Mouse (Mus musculus) c-Kit-positive CD71-positive TER-119-negative erythroid progenitor cells, embryonic 14.5 days (primary cell): ENCODE measurements around the gene Gm1043.

Experiments
- DNase-seq: peaks from one replicate; pipeline ENCODE4 v3.0.0-alpha.2; 2013; ENCODE audit warnings: low read depth

Gene Gm1043

DNA sequence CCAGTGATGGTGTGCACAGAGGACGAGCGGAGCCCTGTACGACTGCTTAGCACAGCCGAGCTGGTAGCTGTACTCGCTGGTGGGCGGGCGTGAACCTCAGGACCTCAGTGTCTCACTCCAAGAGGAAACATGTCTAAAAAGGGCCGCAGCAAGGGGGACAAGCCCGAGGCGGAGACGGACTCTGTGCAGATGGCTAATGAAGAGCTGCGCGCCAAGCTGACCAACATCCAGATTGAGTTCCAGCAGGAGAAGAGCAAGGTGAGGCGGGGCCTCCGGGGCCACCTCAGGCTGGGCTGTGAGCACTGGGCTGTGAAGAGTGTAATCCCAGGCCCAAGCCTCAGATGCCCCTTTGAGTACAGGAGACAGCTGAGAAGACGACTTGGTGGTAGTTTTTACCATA, at the start of gene Gm1043:
TSS of gene Gm1043 (plus strand) at position 130 of the 400 bp plus-strand sequence.
- no peak for DNase-seq

DNA sequence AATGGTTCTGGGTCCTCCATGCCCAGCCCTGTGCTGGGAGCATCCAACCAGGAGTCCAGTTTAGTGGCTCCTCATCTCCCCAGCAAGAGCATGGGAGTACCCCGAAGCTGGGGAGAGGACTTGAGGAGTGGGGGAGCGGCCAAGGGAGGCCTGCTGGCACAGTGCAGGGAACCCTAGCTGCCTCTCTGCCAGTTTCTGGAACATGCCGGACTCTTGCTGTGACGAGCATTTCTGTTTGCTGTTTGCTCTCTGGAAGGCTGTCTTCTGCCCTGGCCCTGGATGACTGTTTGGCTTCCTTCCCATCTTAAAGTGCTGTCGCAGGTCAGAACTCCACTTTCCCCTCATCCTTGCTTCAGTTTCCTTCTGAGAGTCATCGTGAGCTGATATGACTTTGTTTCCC, 49.3 kb upstream of the Gm1043 start:
- DNase-seq: no peak

DNA sequence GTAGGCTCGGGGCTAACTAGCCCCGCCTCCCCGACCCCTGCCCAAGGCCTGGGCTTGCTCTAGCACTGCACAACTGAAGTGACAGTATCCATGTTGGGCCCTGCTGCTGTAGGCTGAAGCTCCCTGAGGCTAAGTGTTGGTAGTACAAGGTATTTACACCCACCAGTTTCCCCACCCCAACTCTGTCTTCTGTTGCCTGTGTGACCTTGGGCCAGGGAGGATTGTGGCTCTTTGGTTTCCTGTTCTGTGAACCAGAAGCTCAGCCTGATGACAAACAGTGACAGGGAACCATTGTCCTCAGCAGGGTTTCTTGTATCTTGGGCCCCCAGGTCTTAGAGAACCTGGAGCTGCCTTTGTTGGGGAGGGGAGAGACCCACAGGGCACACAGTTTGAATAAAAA, 48.3 kb upstream of the Gm1043 start:
- no peak for DNase-seq

DNA sequence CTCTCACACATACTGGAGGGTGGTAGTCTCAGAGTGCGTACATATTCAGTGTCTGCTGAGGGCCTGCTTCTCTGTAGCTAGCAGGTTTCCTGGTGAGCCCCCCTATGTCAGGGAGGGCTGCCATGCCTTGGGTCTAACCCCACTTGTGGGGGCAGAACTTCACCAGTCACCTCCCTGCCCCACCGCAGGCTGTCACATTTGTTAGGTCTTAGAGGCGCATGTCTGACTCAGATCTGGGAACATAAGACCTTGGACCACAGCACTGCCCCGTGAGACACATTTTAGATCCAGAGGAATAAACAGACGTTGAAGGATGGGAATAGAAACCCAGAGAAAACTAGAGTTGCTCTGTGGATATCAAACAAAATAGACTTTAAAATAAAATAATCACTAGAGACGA, 45.3 kb upstream of the Gm1043 start:
- DNase-seq: no peak

DNA sequence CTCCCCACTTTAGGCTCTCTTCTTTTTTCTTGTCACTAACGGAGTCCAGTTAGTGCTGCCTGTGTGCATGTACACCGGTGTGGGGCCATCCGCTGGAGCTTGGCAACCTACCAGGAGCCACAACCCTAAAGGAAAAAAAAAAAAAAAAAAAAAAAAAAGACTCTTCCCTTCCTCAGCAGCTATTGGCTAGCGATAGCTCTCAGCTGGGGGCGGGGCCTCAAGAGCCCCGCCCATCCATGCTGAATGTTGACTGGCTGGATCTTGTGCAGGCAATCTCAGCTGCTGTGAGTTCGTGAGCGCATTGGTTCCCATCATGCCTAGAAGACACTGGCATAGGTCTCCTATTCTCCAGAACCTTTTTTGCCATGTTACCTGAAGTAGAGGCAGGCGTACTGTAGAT, 44.5 kb upstream of the Gm1043 start:
- no peak for DNase-seq

DNA sequence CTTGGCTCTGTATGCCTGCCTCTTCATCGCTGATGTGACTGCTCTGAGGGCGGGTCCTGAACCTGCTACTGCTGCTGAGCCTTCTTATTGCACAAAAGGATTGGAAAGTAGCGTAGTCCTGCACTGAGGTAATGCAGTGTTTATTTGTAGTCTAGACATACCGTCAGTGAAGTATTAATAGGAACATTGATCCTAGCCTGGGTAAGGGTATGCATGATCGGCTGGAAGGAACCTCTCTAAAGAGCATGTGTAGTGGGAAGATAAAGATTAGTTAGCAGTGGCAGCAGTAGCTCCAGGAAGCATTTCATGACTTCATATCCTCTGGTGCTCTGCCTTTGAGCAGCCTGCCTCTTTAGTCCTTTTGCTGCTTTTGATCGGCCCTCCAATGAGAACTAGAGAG, 43.5 kb upstream of the Gm1043 start:
- no peak for DNase-seq

DNA sequence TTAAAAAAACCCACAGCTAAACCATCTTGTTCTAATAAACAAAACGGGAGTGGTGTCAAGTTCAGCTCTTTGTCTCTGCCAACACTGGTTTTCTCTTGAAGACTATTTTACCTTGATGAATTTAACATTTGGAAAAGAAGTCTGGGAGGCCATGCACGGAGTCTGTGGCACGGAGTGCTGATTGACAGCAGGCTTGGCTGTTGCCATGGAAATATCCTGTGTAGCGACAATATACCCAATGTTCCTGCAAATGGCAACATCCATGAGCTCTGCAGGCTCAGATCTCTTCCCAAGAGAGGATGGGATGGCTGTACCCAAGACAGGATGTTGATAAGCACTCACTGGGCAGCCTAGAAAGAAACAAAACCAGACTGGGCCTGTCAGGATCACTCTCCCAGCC, 42.2 kb upstream of the Gm1043 start:
- DNase-seq: no peak

DNA sequence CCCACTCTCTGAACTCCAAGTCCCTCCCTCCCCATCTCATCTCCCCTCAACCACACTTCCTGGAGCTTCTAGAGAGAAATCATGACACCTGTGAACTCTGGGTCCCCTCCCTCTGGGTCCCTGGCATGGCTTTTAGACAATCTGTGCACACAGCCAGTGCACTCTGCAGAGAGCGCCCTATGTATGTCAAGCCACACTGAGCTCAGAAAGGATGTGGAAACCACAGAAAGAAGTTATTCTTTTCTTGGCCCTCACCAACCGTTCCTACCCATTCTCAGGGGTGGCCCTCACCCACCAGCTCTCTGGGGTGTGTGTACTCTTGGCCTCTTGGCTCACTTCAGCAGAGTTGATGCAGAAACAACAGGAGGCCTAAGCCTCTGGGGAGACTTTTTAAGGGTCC, 40.4 kb upstream of the Gm1043 start:
- DNase-seq: no peak

DNA sequence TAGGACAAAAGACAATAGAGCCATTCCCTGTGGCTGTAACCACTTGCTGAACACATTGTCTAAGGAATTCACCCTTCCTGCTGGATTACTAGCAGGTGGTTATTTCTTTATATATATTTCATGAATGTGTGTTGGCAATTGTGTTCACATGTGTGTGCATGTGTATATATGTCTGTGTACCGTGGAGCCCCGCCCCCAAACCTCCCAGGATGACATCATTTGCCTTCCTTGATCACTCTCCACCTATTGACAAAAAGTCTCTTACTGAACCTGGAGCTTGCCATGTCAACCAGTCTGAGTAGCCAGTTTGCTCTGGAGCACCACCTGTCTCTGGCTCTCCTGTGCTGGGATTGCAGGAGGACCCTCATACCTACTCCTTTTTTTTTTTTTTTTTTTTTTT, 39.6 kb upstream of the Gm1043 start:
- DNase-seq: no peak

DNA sequence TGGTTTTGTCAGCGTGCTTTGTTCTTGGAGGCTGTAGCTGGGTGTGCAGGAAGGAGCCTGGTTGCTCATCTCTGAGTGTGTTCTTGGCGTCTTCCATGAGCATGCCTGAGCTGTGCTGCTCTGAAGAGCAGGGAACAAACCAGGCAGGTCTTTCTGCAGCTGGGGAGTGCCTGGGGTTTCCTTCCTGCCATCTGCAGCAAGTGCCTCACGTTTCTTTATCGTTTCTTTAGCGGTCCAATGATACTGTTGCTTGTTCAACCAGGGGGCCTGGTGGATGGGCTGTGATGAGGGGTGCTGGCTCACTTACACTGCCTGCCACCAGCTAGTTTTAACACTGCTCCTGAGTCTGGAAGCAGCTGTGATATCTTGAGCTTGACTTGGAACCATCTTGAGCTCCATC, 38.4 kb upstream of the Gm1043 start:
- no peak for DNase-seq

DNA sequence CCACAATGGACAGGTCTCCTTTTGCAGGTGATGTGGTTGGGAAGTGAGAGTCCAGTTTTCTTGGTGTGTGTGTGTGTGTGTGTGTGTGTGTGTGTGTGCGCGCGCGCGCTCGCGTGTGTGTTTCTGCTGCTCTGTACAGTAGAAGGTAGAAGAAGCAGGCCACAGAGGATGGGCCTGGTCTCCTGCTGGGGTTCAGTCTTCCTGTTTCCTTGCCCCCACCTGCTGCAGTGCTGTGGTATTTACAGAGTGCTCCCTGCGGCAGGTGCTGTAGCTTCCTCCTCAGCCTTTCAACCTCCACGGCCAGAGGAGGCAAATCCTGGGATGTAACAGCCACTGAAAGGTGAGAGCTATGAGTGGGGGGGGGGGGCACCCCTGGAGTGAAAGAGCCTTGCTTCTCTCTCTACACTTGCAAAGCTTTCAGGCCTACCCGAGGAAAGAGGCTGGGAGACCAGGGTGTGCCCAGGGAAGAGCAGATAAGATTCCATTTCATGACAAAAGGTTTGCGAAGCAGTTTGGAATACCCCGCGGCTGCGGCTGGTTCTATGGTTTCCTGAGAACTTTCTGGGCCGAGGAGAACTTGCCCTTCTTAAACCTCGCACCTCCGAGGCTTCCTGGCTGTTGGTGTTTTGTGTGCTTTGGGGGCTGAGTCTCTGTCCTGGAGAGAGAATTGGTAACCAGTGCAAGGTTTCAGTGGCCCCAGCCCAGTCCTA, 37.8 kb upstream of the Gm1043 start:
- no peak for DNase-seq

DNA sequence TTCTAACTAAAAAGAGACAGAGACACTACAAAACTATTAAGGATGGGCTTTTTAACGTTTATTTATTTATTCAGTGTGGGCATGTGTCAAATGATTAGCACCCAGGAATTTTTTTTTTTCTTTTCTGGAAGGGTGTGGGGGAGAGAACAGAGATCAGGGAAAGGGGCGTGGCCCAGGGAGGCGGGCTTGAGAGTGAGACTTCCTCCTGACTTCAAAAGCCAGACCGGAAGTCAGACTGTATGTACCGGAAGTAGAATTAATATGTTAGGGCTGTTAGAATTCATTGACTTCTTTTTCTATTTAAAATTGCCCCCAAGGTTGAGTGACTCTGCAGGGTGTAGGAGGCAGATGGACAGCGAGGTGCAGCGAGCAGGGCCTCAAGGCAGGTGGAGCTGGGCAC, 37.2 kb upstream of the Gm1043 start:
- DNase-seq: no peak

DNA sequence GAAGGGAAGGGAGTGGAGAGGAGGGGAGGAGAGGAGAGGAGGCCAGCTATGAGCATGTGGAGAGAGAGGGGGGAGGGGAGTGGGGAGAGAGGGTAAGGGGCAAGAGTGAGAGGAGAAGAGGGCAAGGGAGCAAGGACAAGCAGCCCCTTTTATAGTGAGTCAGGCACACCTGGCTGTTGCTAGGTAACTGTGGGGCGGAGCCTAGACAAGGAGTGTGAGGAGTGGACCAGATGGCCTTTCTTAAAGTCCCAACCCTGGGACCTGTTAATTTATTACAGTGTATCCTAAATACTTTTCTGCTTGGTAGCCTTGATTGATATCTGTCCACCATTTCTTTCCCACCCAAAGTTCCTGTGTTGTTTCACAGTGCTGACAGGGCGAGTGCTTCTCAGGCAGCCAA, 36.1 kb upstream of the Gm1043 start:
- no peak for DNase-seq

DNA sequence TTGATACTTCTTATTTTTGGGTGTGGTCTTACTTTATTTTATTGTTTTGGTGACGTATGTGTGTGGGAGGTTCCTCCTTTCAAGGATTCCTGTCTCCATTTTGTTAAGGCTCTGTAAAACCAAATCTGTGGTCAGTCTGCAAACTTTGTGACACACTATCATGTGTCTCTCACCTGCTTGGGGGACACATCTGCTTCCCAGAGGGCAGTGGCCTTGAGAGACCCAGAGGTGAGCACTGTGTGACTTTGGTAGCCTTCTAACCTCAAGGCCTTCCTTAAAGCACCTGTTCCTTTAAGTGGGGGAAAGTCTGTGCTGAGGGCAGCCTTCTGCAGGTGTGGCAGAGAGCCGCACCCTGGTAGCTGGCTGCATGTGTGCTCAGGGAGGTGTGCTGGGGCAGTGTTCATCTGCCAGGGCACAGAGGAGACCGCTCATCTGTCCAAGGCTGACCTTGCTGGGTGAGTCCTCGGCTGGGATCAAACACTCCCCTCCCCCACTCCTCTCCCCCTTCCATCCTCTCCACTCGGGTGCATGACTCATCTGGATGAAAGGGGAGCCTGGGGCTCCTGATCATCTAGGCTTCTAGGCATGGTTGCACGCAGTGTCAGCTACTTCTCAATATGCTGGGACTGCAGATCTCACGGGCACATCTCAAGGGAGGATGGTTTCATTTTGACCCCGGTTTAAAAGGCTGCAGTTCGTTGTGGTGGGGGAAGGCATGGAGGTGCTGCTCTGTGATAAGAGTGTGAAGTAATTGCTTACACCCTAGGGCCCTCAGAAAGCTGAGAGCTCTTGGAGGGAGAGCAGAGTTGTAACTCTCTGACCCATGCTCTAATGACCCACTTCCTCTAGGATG, 34.4 kb upstream of the Gm1043 start:
- DNase-seq: no peak

DNA sequence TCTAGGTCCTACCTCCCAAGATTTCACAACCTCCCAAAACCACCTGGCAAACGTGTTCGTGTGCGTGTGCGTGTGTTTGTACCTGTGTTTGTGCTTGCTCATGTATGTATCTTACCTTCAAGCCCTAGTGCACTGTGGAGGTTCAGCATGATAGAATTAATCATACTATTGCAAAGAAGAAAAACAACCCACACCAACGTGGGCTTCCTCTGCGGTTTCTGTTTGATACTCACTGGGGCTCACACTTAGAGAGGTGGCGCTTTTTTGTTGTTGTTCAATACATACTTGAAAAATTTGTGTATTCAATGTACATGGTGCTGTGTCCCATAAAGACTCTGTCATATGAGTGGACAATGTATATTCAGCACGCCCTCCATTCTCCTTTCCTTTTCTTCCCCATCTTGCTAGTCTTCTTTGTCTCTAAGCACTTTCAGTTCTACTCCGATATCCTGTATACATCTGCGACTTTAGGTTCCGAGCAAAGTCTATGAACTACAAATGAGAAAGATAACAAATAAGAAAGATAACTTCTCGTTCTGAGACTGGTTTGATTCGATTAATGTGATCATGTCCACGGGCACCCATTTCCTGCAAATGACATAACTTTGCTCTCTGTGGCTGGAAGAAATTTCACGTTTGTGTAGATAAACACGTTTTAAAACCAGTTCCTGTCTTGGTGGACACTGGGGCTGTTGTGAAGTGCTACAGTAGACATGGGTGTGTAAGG, 33.6 kb upstream of the Gm1043 start:
- DNase-seq: no peak

DNA sequence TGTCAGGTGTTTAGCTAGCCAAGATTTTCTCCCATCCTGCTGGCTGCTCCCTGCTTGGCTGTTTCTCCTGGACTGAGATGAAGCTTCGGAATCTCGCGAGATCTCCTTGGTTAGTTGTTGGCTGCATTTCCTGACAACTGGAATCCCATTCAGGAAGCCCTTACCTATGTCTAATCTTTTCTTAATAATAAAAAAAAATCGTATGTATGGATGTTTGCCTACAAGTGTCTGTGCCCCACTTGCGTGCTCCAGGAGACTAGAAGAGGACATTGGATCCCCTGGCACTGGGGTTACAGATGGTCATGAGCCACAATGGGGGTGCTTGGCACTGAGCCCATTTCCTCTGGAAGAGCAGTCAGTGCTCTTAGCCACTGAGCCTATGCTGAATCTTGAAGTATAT, 32.3 kb upstream of the Gm1043 start:
- DNase-seq: no peak

DNA sequence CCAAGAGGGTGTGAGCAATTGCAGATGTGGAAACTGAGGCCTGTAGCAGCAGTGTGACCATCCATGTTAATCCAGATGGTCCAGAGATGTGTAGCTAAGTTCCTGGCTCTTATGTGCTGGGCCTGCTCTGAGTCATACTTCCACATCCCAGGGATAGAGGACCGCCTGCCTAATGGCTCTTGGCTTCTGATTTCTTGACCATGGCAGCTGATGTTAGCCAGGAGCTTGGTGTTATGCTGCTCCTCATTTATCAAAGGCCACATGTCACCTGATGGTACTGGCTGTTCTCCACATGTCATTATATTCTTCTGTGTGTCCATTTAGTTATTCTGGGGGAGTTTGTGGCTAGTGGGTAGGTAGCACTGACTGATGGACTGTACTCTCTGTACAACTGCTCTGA, 29.4 kb upstream of the Gm1043 start:
- DNase-seq: no peak

DNA sequence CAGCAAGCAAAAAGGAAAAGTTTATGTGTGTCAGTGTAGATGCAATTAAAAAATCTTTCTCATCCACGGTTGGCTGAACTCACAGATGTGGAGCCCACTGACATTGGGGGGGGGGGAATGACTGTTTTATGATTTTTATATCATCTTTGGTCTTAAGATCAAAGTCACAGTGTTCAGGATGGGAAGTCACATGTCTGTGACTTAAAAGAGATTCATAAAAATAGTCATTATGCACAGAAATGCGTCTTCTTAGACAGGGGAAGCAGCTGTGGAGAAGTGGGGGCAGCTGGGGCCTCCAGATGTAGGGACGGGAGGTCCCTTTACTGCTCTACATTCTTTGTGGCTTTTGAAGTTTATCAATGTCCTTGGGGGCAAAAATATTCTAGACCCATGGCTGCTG, 28.7 kb upstream of the Gm1043 start:
- DNase-seq: no peak

DNA sequence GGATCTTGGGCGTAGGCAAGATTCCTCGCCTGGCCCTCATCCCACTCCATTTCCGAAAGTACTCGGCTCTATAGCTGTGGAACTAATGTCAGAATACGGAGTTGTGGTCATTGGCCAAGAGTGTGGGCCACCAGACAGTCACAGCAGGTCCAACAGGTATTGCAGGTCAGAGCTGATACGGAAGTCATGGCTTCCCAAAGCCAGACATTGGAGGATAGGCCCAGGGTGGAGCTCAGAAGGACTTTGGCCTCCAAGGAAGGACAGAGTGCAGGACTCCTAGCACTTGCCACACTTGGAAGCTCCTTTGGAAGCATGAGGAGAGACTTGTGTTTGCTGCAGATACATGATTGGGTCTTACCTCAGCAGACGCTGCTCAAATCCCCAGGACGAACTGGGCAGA, 23.6 kb upstream of the Gm1043 start:
- no peak for DNase-seq

DNA sequence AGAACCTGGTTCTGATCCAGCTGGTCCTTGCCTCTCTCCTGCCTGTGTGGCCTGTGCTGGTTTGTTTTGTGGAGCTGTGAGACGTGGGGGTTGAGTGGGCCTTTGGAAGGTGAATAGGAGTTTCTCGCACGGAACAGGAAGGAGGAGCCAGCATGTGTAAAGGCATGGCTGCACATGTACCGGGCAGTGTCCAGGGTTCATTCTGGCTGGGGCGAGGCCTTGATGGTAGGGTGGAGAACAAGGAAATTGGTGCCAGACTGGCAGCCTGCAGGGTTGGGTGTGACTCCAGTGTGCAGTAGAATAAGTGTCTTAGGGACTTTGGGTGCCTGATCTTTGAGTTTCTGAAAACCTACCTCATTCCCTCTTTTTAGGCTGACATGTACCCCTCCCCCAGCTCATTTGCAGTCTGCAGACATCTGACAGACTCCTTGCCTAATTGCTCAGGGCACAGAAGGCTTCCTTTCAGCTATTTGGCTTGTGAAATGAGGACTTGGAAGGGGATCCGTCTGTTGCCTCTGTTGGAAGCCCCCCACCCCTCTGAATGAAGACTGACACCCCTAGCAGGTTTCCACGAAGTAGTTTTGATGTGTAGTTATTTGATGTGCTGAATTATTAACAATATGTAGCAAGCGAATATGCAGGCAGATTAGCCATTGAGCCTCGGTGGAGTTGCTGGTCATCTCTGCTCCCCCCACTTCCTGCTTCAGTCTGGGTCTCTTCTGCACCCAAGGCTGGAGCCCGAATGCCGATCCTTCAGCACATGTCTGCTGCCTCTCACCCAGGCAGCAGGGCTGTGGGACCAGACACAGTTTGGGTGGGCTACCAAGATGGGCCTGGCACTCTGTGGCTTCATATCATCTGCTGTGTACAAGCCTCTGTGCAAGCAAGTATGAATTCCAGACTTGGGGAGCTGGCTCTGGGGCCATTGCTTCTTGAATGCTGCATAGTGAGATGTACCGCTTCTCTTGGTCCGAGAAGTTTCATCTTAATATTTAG, 20.4 kb upstream of the Gm1043 start:
- DNase-seq: no peak

DNA sequence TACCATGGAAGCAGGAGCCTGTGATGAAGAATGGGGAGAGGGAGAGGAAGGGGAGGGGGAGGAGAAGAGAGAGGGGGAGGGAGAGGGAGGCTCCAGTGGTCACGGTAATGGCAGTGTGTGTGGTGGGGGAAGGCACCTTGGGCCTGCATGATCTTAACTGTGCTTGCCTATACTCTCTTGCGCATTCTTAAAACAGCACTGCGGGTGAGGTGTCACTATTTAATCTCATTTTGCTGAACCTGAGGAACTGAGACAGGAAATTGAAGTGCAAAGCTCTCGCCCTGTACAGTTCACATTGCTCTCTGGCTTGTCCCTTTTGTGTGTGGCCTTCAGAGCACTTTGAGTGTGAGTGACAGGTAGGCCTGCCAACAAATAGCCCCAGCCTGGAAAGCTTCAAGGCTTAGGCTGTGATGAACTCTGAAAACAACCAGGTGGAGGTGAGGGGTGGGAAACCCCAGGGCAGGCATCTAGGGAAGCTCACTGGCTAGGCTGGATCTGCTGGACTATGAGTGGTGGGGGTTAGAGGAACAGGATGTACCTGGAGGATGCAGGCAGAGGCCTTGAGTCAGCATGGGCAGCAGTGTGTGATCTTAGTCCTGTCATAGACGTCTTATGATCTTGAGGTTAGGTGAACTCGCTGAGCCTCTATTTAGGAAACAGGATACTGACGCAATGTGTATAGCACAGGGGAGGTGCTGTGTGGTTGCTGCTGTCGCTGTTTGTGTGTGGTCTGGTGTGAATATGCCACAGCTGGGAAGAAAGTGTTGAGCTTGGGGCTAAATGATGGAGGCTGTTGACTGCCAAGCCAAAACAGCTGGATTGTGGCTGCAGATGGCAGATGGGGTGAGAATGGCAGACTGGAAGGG, 18.2 kb upstream of the Gm1043 start:
- DNase-seq: no peak
